Mouse (Mus musculus) brain, adult 2 months (tissue): Measurements from ENCODE around the gene Apaf1.

Source experiments
- DNase-seq: peaks from one replicate; pipeline ENCODE4 v3.0.0; 2011; ENCODE audit warnings: low read depth, low spot score

Gene Apaf1

DNA sequence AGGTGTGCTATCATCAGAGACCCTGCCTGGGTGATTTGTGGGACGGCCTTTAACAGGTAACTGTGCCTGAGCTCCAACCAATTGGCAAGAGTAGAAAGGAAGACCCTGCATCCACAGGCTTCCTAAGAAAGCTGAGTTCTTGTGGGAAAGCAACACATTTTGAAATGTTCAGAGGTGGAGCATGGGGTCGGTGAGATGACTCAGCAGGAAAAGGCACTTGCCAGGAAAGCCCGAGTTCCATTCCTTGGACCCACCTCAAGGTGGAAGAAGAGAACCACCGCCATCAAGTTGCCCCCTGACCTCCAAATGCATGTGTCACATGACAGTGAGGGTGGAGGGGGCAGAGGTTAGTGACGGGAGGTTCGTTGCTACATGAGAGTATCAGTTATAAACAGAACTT is 108.1 kb downstream of the Apaf1 start:
- DNase-seq, result no peak

DNA sequence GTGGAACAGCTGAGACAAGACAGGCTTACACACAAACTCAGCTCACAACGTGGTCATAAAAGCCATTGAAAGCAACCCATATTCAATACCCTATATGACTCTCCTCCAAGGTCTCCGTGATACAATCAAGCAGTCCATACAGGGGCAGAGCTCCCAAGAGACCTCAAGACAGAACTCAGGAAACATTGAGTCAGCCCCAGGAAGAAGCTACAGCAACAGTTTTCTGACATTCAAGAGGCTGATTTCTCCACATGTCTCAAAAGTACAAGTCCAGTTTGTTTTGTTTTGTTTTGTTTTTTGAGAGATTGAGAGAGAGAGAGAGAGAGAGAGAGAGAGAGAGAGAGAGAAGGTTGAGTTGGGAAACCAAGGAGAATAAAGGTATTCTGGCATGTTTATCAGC is 108.5 kb downstream of the Apaf1 start:
- DNase-seq, result no peak

DNA sequence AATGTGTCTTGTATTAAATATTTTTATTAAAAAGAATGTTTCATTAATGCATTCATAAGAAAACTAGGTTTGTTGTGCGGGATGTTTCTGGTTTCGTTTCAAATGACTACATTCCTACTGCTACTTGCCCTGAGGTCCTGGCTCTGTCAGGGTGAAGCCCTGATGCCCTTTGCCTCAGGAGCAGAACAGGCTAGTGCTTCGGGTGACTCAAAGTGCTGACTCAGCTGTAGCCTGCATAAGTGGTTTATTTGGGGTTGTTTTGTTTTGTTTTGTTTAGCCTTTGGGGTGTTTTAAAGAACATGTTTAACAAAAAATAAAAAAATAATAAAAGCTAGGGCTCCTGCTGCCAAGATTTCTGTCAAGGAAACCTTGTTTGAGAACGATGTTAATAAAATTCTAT is 112.0 kb downstream of the Apaf1 start:
- DNase-seq, result no peak

DNA sequence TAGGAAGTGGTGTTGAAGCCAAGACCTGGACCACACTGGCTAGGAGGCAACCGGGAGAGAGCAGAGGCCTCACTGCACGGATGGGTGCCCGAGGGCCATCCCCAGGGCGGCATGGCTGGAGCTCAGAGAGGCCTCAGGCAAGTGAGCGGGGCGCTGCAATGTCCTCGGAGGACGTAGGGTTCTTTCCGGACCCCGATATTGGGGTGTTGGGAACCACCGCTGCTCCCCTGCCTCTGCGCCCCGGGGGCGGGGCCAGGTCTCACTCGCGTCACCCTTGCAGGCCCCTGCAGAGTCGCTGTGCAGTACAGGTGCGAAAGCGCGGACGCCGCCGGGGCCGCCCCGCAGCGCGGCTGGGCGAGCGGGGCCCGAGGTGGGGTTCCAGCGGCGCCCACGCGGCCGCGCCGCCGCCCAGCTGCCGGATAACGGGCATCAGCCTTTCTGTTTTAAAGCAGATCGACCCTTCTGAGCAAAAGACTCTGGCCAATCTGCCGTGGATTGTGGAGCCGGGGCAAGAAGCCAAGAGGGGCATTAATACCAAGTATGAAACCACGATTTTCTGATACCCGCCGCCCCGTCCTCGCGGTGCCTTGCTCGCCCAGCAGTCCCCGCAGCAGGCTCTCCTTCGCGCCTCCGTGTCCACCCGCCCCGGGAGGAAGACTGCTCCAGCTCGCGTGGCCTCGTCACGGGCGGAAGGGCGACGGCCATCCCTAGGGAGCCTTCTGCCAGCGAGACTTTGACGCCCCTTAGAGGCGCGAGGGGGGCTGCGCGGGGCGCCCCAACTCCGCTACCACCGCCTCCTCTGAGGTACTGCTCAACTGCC is 113.0 kb downstream of the Apaf1 start:
- no peak for DNase-seq

DNA sequence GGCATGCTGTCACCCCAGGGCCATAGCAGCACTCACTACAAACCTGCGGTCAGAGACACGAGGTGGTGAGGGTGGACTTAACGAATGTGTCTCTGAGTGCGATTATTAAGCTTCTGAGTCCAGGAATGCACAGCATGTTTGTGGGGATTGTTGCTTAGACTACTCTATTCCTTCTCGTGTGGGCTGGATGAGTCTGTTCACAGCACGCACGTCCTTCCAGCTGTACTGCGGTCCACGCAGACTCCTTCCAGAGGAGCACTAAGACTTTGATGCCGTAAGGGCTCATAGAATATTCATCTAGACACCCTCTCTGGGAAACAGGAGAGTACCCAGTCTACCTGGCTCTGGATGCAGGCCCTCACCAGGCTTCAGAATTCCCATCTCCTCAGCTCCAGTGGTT is 114.3 kb downstream of the Apaf1 start:
- DNase-seq, result peak; percentile 71

DNA sequence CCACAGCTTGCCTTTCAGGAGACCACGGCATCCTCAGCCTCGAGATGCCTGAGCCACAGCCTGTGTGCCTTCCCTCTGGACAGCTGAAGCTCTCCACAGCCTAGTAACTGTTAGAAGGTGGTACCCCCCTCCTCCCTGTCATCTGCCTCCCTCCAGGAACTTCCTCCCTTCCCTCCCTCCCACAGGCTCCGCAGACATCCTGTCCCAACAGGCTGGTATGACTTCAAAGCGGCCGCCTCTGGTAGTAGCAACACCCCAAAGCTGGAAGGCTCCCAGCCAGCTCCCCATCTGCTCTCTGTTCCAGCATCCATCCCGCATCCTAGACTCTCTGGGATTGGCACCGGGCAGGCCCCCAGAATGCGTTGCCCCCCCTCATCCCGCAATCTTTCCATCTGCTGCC is 115.7 kb downstream of the Apaf1 start:
- peak; percentile 95 for DNase-seq

DNA sequence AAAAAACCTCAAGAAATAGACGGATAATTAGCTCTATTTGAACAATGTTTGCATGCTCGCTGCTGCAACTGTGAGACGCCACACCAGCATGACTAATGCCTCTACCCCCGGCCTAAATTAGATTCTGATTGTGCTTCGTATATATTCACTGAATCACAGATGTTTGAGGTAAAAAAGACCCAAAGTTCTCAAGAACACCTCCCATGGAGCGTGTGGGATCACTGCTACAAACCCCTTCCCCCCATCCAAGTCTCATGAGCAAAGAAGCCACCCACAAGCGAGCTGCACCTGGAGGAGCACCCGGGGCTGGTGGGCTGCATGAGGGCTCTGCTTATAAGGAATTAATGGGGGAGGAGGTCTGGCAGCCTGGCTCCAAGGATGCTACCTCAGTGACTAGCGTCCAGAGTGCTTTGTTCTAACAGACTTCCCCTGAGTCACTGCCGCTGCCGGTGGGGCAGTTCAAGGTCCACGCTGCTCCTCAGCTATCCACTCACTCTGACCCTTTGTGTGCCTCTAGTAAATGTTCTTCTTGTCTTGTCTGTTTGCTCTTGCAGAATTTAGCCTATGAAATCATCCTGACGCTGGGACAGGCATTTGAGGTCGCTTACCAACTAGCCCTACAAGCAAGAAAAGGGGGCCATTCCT is 116.8 kb downstream of the Apaf1 start:
- DNase-seq, result peak; percentile 91

DNA sequence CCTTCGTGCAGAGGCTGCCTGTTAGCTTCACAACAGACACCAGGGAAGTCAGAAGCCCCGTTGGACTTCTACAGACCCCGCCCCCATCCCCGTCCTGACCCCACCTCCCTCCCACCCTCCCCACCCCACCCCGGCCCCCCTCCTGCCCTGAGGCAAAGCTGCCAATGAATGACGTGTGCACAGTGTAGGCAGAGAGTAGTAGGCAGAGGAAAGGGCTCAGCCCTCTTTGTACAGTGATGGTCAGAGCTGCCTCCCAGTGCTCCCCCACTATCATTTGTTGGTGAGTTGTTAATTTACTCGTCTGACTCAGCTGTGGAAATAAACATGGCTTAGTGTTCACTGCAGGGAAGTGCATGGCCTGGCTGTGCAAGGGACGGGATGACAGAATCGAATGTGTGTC is 118.1 kb downstream of the Apaf1 start:
- peak; percentile 74 for DNase-seq

DNA sequence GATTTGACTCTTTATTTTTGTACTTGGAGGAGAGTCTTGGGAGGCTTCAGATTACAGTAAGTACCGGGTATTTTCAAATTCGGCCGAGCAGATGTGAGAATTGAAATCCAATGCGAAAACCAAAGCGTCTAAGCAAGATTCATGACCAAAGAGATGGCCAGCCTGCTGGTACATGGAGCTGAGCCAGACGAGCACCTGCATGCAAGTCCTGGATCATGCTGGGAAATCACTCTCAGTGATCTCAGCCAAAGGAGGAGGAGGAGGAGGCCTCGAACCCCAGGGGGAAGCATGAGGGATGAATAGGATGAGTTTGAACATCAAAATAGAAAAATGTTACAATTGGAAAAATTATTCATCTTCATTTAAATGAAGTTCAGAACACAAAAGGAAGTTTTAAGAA is 122.2 kb downstream of the Apaf1 start:
- DNase-seq, result peak; percentile 84

DNA sequence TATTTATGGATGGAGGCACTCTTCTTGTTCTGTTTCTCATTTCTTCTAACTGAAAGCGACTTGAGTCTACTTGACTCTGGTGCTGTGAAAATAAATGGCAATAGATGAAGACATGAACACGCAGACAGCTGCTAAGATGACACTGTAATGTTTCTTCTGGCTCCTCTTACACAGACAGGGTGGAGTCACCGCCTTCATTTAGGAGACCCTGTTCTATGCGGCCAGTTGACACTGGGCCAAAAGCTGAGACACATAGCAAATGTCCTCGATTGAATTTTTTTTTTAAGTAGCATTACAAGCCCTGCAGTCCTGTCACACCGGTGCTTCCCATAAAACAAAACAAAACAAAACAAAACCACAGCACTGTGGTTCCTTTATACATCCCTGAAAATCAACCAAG is 128.7 kb downstream of the Apaf1 start:
- no peak for DNase-seq

DNA sequence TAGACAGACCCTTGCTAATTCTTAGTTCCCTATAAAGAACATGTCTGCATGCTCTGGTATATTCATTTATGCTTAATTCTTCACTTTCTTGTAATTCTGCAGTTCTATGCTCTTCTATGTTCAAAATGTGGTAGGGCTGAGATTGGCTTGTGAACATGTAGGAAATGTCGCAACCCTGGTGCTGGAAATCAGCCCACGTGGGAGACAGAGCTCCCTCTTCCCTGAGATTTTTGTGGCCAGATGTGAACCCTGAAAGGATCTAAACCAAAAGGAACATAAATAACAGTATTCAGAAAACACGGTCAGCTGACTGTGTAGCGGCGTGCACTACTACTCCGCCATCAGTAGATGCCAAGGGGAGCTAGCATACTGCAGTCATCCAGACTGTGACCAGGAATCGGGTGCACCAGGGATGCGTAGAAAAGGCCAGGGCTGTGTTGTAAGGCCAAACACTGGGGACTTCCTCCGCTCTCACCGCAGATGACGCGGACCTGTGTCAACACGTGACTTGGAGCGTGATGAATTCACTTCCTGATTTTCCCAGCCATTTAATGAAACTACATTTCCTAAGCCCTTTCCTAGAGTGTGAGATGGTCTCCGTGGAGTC is 129.4 kb downstream of the Apaf1 start:
- DNase-seq, result no peak

DNA sequence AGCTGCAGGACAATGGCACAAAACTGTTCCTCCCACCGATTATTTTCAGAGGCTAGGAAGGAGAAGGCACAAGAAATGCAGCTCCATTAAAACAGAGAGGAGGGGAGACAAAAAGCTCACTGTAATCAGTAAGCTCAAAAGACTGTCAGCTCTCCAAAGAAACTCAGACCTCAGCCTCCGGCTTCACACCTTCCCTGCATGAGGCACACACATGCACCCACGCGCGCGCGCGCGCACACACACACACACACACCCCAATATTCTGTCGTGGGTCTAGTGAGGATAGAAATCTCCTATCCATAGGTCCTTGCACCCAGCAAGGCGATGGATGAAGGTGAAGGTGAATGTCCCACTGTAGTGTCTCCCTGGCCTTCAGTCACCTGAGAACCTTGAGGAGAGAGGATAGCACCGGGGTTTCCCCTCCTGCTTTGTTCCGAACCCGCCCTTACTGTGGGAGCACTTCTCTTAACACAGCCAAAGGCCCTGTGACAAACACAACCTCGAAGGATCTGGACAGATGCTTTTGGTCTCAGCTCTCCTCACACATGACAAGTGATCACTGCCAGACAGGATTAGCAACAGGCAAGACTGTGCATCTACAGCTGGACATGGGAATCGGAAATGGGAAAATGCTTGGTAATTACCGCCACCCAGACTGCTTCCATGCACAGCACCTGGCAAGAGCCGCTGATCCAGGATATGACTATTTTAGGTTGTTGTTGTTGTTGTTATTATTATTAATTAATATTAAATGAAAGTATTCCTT is 134.8 kb downstream of the Apaf1 start:
- DNase-seq, result peak; percentile 75

DNA sequence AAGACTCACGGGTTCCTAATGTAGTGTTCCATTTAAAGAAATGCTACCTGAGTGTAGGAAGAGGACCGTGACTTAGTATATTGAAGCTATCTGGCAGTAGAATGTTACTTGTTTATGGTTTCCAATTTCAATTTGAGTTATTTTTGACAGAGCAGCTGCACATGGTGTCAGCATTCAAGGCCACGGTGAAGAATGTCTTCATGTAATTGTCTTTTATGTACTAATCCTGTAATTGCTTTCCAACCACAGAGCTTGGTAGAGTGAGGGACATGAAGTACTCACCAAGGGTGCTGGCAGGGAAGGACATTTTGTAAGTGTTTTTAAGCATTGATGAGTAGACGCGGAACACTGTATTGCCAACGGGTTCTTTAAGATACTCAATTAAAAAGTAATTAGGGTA is 135.5 kb downstream of the Apaf1 start:
- DNase-seq, result no peak

DNA sequence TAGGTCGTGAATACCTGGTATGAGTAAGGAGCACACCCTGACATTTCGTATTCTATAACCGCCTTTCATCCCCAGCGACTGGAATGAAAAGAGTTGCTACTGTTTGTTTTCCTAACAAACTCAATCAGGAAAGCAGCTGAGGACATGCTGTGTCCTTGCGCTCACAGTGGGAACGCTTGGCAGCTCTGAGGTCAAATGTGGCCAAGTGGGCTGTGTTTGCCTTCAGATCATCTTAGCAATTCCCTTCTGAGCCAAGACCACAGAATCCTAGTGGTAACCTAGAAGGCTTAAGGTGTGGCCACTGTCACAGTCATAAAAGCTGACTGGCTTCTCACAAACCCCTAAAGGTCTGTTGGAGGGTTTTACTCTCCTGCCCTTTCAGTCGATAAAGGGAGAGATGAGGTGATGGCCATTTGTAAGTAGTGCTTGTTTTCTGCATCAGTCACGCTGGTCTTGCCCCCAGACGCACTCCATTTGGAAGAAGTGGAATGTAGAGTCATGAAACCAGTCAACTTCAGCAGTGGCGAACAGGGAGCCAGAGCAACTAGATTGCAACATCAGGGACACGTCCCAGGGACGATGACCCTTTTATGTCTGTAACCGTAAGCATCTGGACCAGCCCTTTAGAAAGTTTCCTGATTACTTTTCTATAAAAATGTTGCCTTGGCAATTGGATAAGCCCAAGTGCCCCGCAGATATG is 140.4 kb downstream of the Apaf1 start:
- peak; percentile 83 for DNase-seq

DNA sequence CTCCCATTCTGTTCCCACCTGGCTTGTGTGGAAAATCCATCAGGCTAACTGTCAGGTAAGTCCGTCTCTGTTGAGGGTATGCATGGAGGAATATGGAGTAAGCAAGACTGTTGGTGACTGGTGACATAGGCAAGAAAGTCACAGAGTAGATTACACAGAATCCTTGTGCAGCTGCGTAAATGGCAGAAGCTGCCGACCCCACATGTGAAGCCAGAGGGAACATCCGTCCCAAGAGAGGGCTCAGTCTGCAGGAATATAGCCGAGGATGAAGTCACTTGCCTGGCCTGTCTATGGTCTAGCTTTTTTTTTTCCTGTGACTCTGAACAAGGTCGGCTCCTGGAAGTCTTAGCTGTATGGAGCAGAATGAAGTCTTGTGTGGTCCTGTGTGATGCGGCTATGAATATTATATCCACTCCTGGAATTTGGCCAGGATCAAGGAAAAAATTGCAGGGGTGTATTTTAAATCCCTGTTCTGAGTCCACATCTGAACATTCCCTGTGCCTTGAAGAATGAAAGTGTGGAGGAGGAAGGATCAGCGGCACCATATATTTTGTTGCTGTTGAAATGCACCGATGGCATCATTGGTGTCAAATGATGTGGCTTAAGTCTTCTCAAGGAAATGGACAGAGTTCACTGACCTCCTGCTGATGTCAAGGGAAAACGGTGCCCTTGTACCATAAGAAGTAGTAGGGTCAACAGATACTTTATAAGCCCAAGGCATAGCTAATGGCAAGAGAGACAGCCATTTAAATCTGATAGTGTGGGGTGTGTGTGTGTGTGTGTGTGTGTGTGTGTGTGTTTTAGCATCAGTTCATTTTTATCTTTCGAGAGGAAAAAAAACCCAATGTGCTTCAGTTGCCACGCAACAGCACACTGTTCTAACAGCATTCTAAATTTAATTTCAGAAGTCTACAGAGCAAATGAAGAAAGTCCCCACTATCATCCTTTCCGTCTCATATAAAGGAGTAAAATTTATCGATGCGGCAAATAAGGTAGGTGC is 141.7 kb downstream of the Apaf1 start:
- DNase-seq, result peak; percentile 79
